Mouse (Mus musculus): ENCODE measurements around the gene Hbp1.

DNA sequence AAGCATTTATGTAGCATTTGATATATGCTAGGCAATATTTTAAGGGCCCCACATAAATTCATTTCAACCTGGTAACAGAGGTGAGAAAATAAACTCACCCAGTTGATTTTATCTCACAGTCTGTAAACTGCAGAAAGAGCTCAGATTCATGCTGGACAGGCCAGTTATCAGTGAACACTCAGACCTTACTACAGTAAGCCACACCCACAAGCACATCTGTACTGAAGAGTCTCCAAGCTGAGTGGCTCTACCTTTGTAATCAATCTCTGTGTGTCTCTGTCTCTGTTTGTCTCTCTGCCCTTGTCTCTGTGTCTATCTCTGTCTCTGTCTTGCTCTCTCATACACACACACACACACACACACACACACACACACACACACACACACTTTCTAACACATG, 39.4 kb upstream of the Hbp1 start:
- TF ChIP-seq POLR2A (IDR thresholded peaks at IDR 0.05; ENCODE audit: low read depth, low read length), result no peak
- no peak for TF ChIP-seq CTCF (IDR thresholded peaks at IDR 0.05; ENCODE audit: extremely low read depth, insufficient read depth, insufficient read length, insufficient replicate concordance)

Measured in spleen, adult 2 months (tissue).